ENCODE assay signal across 10 mouse cellular contexts in genomic region chr9:106080261-106081033, GRCm38 (mm10). TPM values are rescaled to one million over a fixed set of nuclear protein-coding genes. Genes with fewer than 3 reads are reported as not detected.
A peak's percentile ranks its signal among the peaks of the same experiment; 100 is the strongest.
DNase-seq lines count a peak whose midpoint lies in the region; ATAC-seq and TF ChIP-seq lines count a peak whose summit lies in the region.
"Had no signal": no experiment of that assay in that cellular context is flagged by ENCODE, and none has a peak within 500 bp of the region (broad histone marks: within the 10 kb centered on the region; RNA-seq: fewer than 3 reads in every experiment).

No protein-coding gene starts in this region.

- H3K4me2 ChIP-seq in forebrain, embryonic 12.5 days, result no peak overlapping the region
- H3K4me2 ChIP-seq: heart, embryonic 15.5 days; neural tube, embryonic 13.5 days had no signal

- DNase-seq in adrenal gland, adult (ENCODE audit: inconsistent age in 2 of 2, low spot score in 1 of 2), result peak; percentile 34 to 82
- DNase-seq in adrenal gland, adult 8-10 months, result no peak
- DNase-seq in spleen, adult 2 months (ENCODE audit: low read depth in 1 of 2, low spot score in 2 of 2), result peak; percentile 2 to 15
- no peak for DNase-seq in spleen, adult 12 weeks (ENCODE audit: low spot score)
- DNase-seq in kidney, postnatal 4 days, result peak; percentile 37 to 47
- peak; percentile 67 for DNase-seq in lung, postnatal 36 days
- peak; percentile 62 for DNase-seq in splenic B cell, adult 2 months (ENCODE audit: low read depth, low spot score)

- WGBS in spleen, adult 2 months, result 61% methylated on average over 12 of the region's 12 CpGs
- WGBS in forebrain, embryonic 12.5 days, result 58% methylated on average over 12 of the region's 12 CpGs

- no peak for TF ChIP-seq CTCF in spleen, adult 2 months (IDR thresholded peaks at IDR 0.05; ENCODE audit: extremely low read depth, insufficient read depth, insufficient read length, insufficient replicate concordance)

- no peaks in the 10 kb centered on the region for H3K9me3 ChIP-seq in forebrain, embryonic 12.5 days
- H3K9me3 ChIP-seq: heart, embryonic 15.5 days; neural tube, embryonic 13.5 days had no signal

- no peak overlapping the region for H3K27ac ChIP-seq in spleen, adult 2 months (ENCODE audit: insufficient read depth, low read length)
- H3K27ac ChIP-seq in forebrain, embryonic 12.5 days, result no peak overlapping the region
- H3K27ac ChIP-seq: heart, embryonic 15.5 days; neural tube, embryonic 13.5 days had no signal

- H3K9ac ChIP-seq in forebrain, embryonic 12.5 days, result no peak overlapping the region
- H3K9ac ChIP-seq: heart, embryonic 15.5 days; neural tube, embryonic 13.5 days had no signal

- no peak overlapping the region for H3K4me3 ChIP-seq in spleen, adult 2 months (ENCODE audit: extremely low read depth, insufficient read depth, insufficient read length)
- no peak overlapping the region for H3K4me3 ChIP-seq in forebrain, embryonic 12.5 days (replicated peaks)
- H3K4me3 ChIP-seq: heart, embryonic 15.5 days; neural tube, embryonic 13.5 days had no signal

- no peaks in the 10 kb centered on the region for H3K27me3 ChIP-seq in spleen, adult 2 months (ENCODE audit: control insufficient read depth, insufficient read depth, low read length)
- H3K27me3 ChIP-seq in forebrain, embryonic 12.5 days, result 0 out of 2 replicates have a peak, but pooled peaks cover 3% of the 10 kb centered on the region
- H3K27me3 ChIP-seq in splenic B cell, adult 2 months (ENCODE audit: control insufficient read depth, insufficient read depth, low read length, poor library complexity, severe bottlenecking), result no peaks in the 10 kb centered on the region
- H3K27me3 ChIP-seq: heart, embryonic 15.5 days; neural tube, embryonic 13.5 days had no signal

- H3K36me3 ChIP-seq in spleen, adult 2 months (ENCODE audit: control insufficient read depth, insufficient read depth, low read length), result no peaks in the 10 kb centered on the region
- H3K36me3 ChIP-seq in forebrain, embryonic 12.5 days (replicated peaks), result no peaks in the 10 kb centered on the region
- no peaks in the 10 kb centered on the region for H3K36me3 ChIP-seq in splenic B cell, adult 2 months (ENCODE audit: control insufficient read depth, insufficient read depth, low read length, poor library complexity, severe bottlenecking)
- H3K36me3 ChIP-seq: heart, embryonic 15.5 days; neural tube, embryonic 13.5 days had no signal

- no peak for TF ChIP-seq POLR2A in spleen, adult 2 months (IDR thresholded peaks at IDR 0.05; ENCODE audit: low read depth, low read length)

- H3K4me1 ChIP-seq in spleen, adult 2 months (ENCODE audit: control insufficient read depth, insufficient read depth, insufficient read length), result no peaks in the 10 kb centered on the region
- 0 out of 2 replicates have a peak, but pooled peaks cover 6% of the 10 kb centered on the region for H3K4me1 ChIP-seq in forebrain, embryonic 12.5 days
- H3K4me1 ChIP-seq: heart, embryonic 15.5 days; neural tube, embryonic 13.5 days had no signal

- peak; percentile 49; the same call in 1 of the 2 replicates for ATAC-seq in forebrain, embryonic 12.5 days (ENCODE audit: low FRiP score)

RNA-seq across cellular contexts. Expression of gene Col6a4, which starts 16.1 kb away (rescaled TPM):
- 1 to 10 TPM in 1 of 4 experiments, under 1 TPM in 3; 0.11 to 1.2 (median 0.58) TPM for total RNA-seq in adrenal gland, adult 8-10 months (2022)
- 3.6 and 4.1 TPM in 2 replicates for polyA plus RNA-seq in spleen, adult 2 months (2012; rRNA removed)
- 0.27 and 0.70 TPM in 2 replicates for polyA plus RNA-seq in forebrain, embryonic 12.5 days (2016; fragmentation: Nextera tagmentation; extraction: Ambion mirVana)

Comparison
In these comparisons a context has a peak if more than half of its experiments do, and no peak if none do; other contexts are left out.
1. DNase-seq: peak in adrenal gland, adult (2 of 2), spleen, adult 2 months (2 of 2), kidney, postnatal 4 days (2 of 2), lung, postnatal 36 days (single experiment) and splenic B cell, adult 2 months (single experiment); none in adrenal gland, adult 8-10 months (single experiment) and spleen, adult 12 weeks (single experiment).